Mouse (Mus musculus) ES-Bruce4 (cell line): ENCODE measurements around the gene Sik3.

Source experiments
- CTCF ChIP-seq: IDR thresholded peaks from one replicate; pipeline ENCODE4 v1.8.1; 2011; ENCODE audit warnings: low read depth, low read length
- EP300 ChIP-seq: IDR thresholded peaks from 2 replicates; pipeline ENCODE4 v1.6.1; 2011; ENCODE audit warnings: low read depth, low read length; ENCODE audit not compliant: insufficient read depth

GRCm38 (mm10) chr9:46050203-46050602 is 37.6 kb downstream of the Sik3 start:
- TF ChIP-seq EP300 (no peak), CTCF (no peak)
